Mouse (Mus musculus): ENCODE data around the gene H60b.

- TF ChIP-seq CTCF (IDR thresholded peaks at IDR 0.05) = no peak
- TF ChIP-seq EP300 (IDR thresholded peaks at IDR 0.05) = no peak
These were observed 147.4 kb downstream of the H60b start for GRCm38 (mm10) chr10:22305801-22306200.
